Mouse (Mus musculus): Measurements from ENCODE around the gene Ugt2b38. TPM values are rescaled to one million over a fixed set of nuclear protein-coding genes. Genes with fewer than 3 reads are reported as not detected.
"Not testable (repeated sequence)": the region's sequence is repeated elsewhere in the genome, so short reads cannot be mapped to it uniquely, and the experiment has no call there.

Ugt2b38 gene
- total RNA-seq (2021): not detected
- not detected in 2 replicates for polyA plus RNA-seq (2012; rRNA removed)
- long read RNA-seq: 0 reads

DNA sequence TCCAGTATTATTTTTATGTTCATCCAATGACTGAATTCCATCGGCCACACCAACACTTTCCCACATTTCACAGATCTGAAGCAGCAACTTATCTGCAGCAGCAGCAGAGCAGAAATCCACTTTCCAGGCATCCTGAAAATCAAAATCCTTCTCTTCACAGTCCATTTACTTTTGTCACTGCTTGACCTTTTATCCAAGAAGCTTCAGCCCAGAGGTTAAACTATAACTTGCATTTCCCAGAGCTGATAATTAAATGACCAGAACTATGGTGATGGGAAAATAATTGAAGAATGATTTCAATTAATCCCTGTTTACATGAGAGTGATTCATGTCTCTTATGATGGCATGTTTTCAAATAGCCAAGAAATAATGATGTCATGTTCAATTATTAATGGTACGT, at the start of gene Ugt2b38:
Gene Ugt2b38 (minus strand): TSS at position 163 of the 400 bp plus-strand sequence.
- DNase-seq; H3K79me2 ChIP-seq (replicated peaks; ENCODE audit: control insufficient read depth, insufficient read depth, low read length); H3K9ac ChIP-seq (ENCODE audit: low read depth, low read length); H3K27ac ChIP-seq; H3K4me3 ChIP-seq; H3K27me3 ChIP-seq (ENCODE audit: control insufficient read depth, insufficient read depth, low read length); H3K4me1 ChIP-seq (ENCODE audit: control insufficient read depth, insufficient read depth, low read length); H3K36me3 ChIP-seq (ENCODE audit: control insufficient read depth, insufficient read depth, low read length); intact Hi-C loops (cut with DNase I): not testable (repeated sequence)
- WGBS: 79% methylated on average over 2 of the region's 2 CpGs

- H3K4me1 ChIP-seq (ENCODE audit: control insufficient read depth, insufficient read depth, low read length): no peaks in the 10 kb centered on the region
- DNase-seq: no peak
- intact Hi-C loops (cut with DNase I): no loop called here
- H3K36me3 ChIP-seq (ENCODE audit: control insufficient read depth, insufficient read depth, low read length): no peaks in the 10 kb centered on the region
- WGBS: 45% methylated on average over 1 of the region's 1 CpGs
- H3K9ac ChIP-seq (ENCODE audit: low read depth, low read length): no peak overlapping the region
- no peaks in the 10 kb centered on the region for H3K79me2 ChIP-seq (replicated peaks; ENCODE audit: control insufficient read depth, insufficient read depth, low read length)
- no peak for TF ChIP-seq CTCF (IDR thresholded peaks at IDR 0.05)
- TF ChIP-seq POLR2A (IDR thresholded peaks at IDR 0.05; ENCODE audit: insufficient read depth, low read depth, low read length): no peak
- TF ChIP-seq EP300 (IDR thresholded peaks at IDR 0.05; ENCODE audit: insufficient read depth, low read depth, low read length): no peak
- no peak overlapping the region for H3K4me3 ChIP-seq
- no peak overlapping the region for H3K27ac ChIP-seq
- H3K27me3 ChIP-seq (ENCODE audit: control insufficient read depth, insufficient read depth, low read length): no peaks in the 10 kb centered on the region
Observed at GRCm38 (mm10) chr5:87458810-87459209, 34.8 kb upstream of the Ugt2b38 start.

- no peaks in the 10 kb centered on the region for H3K36me3 ChIP-seq (ENCODE audit: control insufficient read depth, insufficient read depth, low read length)
- H3K27ac ChIP-seq: no peak overlapping the region
- H3K27me3 ChIP-seq (ENCODE audit: control insufficient read depth, insufficient read depth, low read length): no peaks in the 10 kb centered on the region
- H3K4me3 ChIP-seq: no peak overlapping the region
- no peak overlapping the region for H3K9ac ChIP-seq (ENCODE audit: low read depth, low read length)
- no peaks in the 10 kb centered on the region for H3K79me2 ChIP-seq (replicated peaks; ENCODE audit: control insufficient read depth, insufficient read depth, low read length)
- TF ChIP-seq POLR2A (IDR thresholded peaks at IDR 0.05; ENCODE audit: insufficient read depth, low read depth, low read length): no peak
- intact Hi-C loops (cut with DNase I): no loop called here
- H3K4me1 ChIP-seq (ENCODE audit: control insufficient read depth, insufficient read depth, low read length): no peaks in the 10 kb centered on the region
- no peak for DNase-seq
Observed at GRCm38 (mm10) chr5:87457701-87458100, 33.7 kb upstream of the Ugt2b38 start.

GRCm38 (mm10) chr5:87456216-87456850, 32.3 kb upstream of the Ugt2b38 start:
- WGBS: 72% methylated on average over 3 of the region's 3 CpGs
- no peaks in the 10 kb centered on the region for H3K79me2 ChIP-seq (replicated peaks; ENCODE audit: control insufficient read depth, insufficient read depth, low read length)
- no peak overlapping the region for H3K27ac ChIP-seq
- intact Hi-C loops (cut with DNase I): no loop called here
- H3K9ac ChIP-seq (ENCODE audit: low read depth, low read length): no peak overlapping the region
- H3K36me3 ChIP-seq (ENCODE audit: control insufficient read depth, insufficient read depth, low read length): no peaks in the 10 kb centered on the region
- no peak overlapping the region for H3K4me3 ChIP-seq
- no peaks in the 10 kb centered on the region for H3K27me3 ChIP-seq (ENCODE audit: control insufficient read depth, insufficient read depth, low read length)
- no peaks in the 10 kb centered on the region for H3K4me1 ChIP-seq (ENCODE audit: control insufficient read depth, insufficient read depth, low read length)
- DNase-seq: no peak
- TF ChIP-seq CTCF (IDR thresholded peaks at IDR 0.05): no peak
- no peak for TF ChIP-seq EP300 (IDR thresholded peaks at IDR 0.05; ENCODE audit: insufficient read depth, low read depth, low read length)
- no peak for TF ChIP-seq POLR2A (IDR thresholded peaks at IDR 0.05; ENCODE audit: insufficient read depth, low read depth, low read length)

DNA sequence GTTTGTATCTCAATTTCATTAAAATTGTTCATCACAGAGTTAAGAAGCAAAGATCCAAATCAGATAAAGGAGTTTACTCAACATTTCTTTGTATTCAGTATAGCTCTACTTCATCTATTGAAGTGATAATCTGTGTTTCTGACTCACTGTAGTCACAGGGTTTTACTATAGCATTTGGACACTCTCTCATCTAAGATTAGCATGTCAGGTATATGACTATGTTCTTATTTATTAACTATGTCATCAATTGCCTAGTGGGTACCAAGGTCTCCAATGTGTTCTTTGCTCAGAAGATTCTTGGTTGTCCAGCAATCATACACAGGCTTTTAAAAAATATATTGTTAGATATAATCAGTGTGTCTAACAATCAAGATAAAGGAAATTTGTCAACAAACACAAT, 31.5 kb upstream of the Ugt2b38 start:
- H3K4me3 ChIP-seq: no peak overlapping the region
- no peaks in the 10 kb centered on the region for H3K36me3 ChIP-seq (ENCODE audit: control insufficient read depth, insufficient read depth, low read length)
- no peaks in the 10 kb centered on the region for H3K27me3 ChIP-seq (ENCODE audit: control insufficient read depth, insufficient read depth, low read length)
- no peaks in the 10 kb centered on the region for H3K4me1 ChIP-seq (ENCODE audit: control insufficient read depth, insufficient read depth, low read length)
- intact Hi-C loops (cut with DNase I): no loop called here
- H3K9ac ChIP-seq (ENCODE audit: low read depth, low read length): no peak overlapping the region
- DNase-seq: no peak
- no peak for TF ChIP-seq CTCF (IDR thresholded peaks at IDR 0.05)
- no peak for TF ChIP-seq EP300 (IDR thresholded peaks at IDR 0.05; ENCODE audit: insufficient read depth, low read depth, low read length)
- no peak for TF ChIP-seq POLR2A (IDR thresholded peaks at IDR 0.05; ENCODE audit: insufficient read depth, low read depth, low read length)
- H3K27ac ChIP-seq: no peak overlapping the region
- H3K79me2 ChIP-seq (replicated peaks; ENCODE audit: control insufficient read depth, insufficient read depth, low read length): no peaks in the 10 kb centered on the region

- H3K4me1 ChIP-seq (ENCODE audit: control insufficient read depth, insufficient read depth, low read length); H3K27ac ChIP-seq; H3K36me3 ChIP-seq (ENCODE audit: control insufficient read depth, insufficient read depth, low read length); H3K4me3 ChIP-seq; H3K9ac ChIP-seq (ENCODE audit: low read depth, low read length); H3K27me3 ChIP-seq (ENCODE audit: control insufficient read depth, insufficient read depth, low read length); intact Hi-C loops (cut with DNase I); DNase-seq; H3K79me2 ChIP-seq (replicated peaks; ENCODE audit: control insufficient read depth, insufficient read depth, low read length): not testable (repeated sequence)
- WGBS: 70% methylated on average over 4 of the region's 5 CpGs
Observed at GRCm38 (mm10) chr5:87452514-87452913, 28.5 kb upstream of the Ugt2b38 start.
